Mouse (Mus musculus) neural tube, embryonic 14.5 days (tissue): ENCODE measurements around the gene Mta1. TPM values are rescaled to one million over a fixed set of nuclear protein-coding genes. Genes with fewer than 3 reads are reported as not detected.

ENCODE experiments used
- ATAC-seq: fragments of 200-750 bp; cut with Nextera tagmentation; 2 replicates; pipeline ENCODE4 v1.8.0; 2017; ENCODE audit warnings: low read depth, mild to moderate bottlenecking, moderate TSS enrichment, moderate library complexity
- H3K27ac ChIP-seq: fragments of 300-500 bp; sonication (generic); 2 replicates; pipeline ENCODE4 v1.5.1; 2014; ENCODE audit warnings: low read depth, mild to moderate bottlenecking, control low read depth, low read length, moderate library complexity, mixed read lengths
- H3K27me3 ChIP-seq: fragments of 300-500 bp; sonication (generic); 2 replicates; pipeline ENCODE4 v1.6.1; 2014; ENCODE audit warnings: low read length; ENCODE audit not compliant: control insufficient read depth, insufficient read depth
- H3K36me3 ChIP-seq: fragments of 300-500 bp; sonication (generic); 2 replicates; pipeline ENCODE4 v1.6.1; 2014; ENCODE audit warnings: low read length, mixed read lengths; ENCODE audit not compliant: control insufficient read depth, insufficient read depth
- H3K4me1 ChIP-seq: fragments of 300-500 bp; sonication (generic); 2 replicates; pipeline ENCODE4 v1.6.1; 2014; ENCODE audit warnings: low read length; ENCODE audit not compliant: control insufficient read depth, insufficient read depth
- H3K4me2 ChIP-seq: fragments of 300-500 bp; sonication (generic); 2 replicates; pipeline ENCODE4 v1.6.1; 2014; ENCODE audit warnings: mild to moderate bottlenecking, low read depth, low read length, control low read depth
- H3K4me3 ChIP-seq: fragments of 300-500 bp; sonication (generic); 2 replicates; pipeline ENCODE4 v1.5.1; 2014; ENCODE audit warnings: low read depth, low read length, control low read depth, mixed read lengths
- H3K9ac ChIP-seq: fragments of 300-500 bp; sonication (generic); replicated peaks from 2 replicates; pipeline ENCODE4 v1.6.1; 2014; ENCODE audit warnings: low read depth, mild to moderate bottlenecking, control low read depth, low read length, mixed read lengths
- H3K9me3 ChIP-seq: fragments of 300-500 bp; sonication (generic); 2 replicates; pipeline ENCODE4 v1.6.1; 2016; ENCODE audit warnings: low read length; ENCODE audit not compliant: control insufficient read depth
- WGBS: fragments of 180-500 bp; shearing (Covaris S2); extraction: QIAGEN DNeasy Blood & Tissue Kit; methylation state at CpG from one replicate; pipeline ENCODE4 v1.1.7; 2014; 5-methylcytosine and 5-hydroxymethylcytosine counted together
- microRNA-seq: library from miRNA; unstranded; fragments of <30 nt; microRNA quantifications from one replicate; pipeline ENCODE4, GENCODE M21; 2016
- polyA plus RNA-seq: library from polyadenylated mRNA; unstranded; fragments of >200 nt; fragmentation: Nextera tagmentation; extraction: Ambion mirVana; gene quantifications from 2 replicates; pipeline ENCODE4 v1.2.1, GENCODE M21; 2014

The Mta1 gene
- polyA plus RNA-seq, 1 experiment from 2014 or later, result 19.2 TPM

- Histone ChIP-seq H3K4me2 (no peak overlapping the region), H3K36me3 (no peaks in the 10 kb centered on the region), H3K9me3 (no peaks in the 10 kb centered on the region), H3K4me1 (no peaks in the 10 kb centered on the region), H3K27me3 (no peaks in the 10 kb centered on the region), H3K4me3 (no peak overlapping the region), H3K27ac (no peak overlapping the region), H3K9ac (no peak overlapping the region)
- WGBS, result 92% methylated on average over 18 of the region's 18 CpGs
- ATAC-seq, result no peak
Observed at GRCm38 (mm10) chr12:113176960-113177725, 79.1 kb downstream of the Mta1 start.

- no peaks in the 10 kb centered on the region for H3K36me3 ChIP-seq
- WGBS, result 72% methylated on average over 4 of the region's 4 CpGs
- no peak for ATAC-seq
- H3K9me3 ChIP-seq, result no peaks in the 10 kb centered on the region
- 0 out of 2 replicates have a peak, but pooled peaks cover 2% of the 10 kb centered on the region for H3K27me3 ChIP-seq
- H3K9ac ChIP-seq, result no peak overlapping the region
- no peak overlapping the region for H3K4me2 ChIP-seq
- H3K27ac ChIP-seq, result no peak overlapping the region
- H3K4me1 ChIP-seq, result no peaks in the 10 kb centered on the region; the same call in 1 of the 2 replicates
- no peak overlapping the region for H3K4me3 ChIP-seq
Observed at GRCm38 (mm10) chr12:113181020-113181419, 82.9 kb downstream of the Mta1 start.

- Histone ChIP-seq H3K4me1 (peaks cover 12% of the 10 kb centered on the region), H3K9me3 (no peaks in the 10 kb centered on the region), H3K36me3 (0 out of 2 replicates have a peak, but pooled peaks cover 3% of the 10 kb centered on the region), H3K27me3 (0 out of 2 replicates have a peak, but pooled peaks cover 2% of the 10 kb centered on the region), H3K4me2 (no peak overlapping the region), H3K9ac (no peak overlapping the region), H3K4me3 (no peak overlapping the region), H3K27ac (no peak overlapping the region)
- 65% methylated on average over 5 of the region's 5 CpGs for WGBS
- ATAC-seq, result no peak
Observed at GRCm38 (mm10) chr12:113184945-113185344, 86.9 kb downstream of the Mta1 start.

- Histone ChIP-seq H3K27ac (peak within 1 kb of the TSS; percentile 10; the same call in 1 of the 2 replicates), H3K9ac (peak within 1 kb of the TSS; percentile 82), H3K9me3 (no peaks in the 10 kb centered on the region), H3K4me1 (peaks cover 12% of the 10 kb centered on the region), H3K4me2 (peak within 1 kb of the TSS; percentile 90), H3K36me3 (0 out of 2 replicates have a peak, but pooled peaks cover 7% of the 10 kb centered on the region), H3K4me3 (peak within 1 kb of the TSS; percentile 72), H3K27me3 (0 out of 2 replicates have a peak, but pooled peaks cover 2% of the 10 kb centered on the region)
- 1% methylated on average over 59 of the region's 63 CpGs for WGBS
- peak; percentile 62 for ATAC-seq
Observed at GRCm38 (mm10) chr12:113185442-113186291, 87.6 kb downstream of the Mta1 start, which contains the start of gene Tmem121. Tmem121 (plus strand) TSS chr12:113185930.

- H3K4me3 ChIP-seq, result peak overlapping the region; percentile 72
- peak overlapping the region; percentile 82 for H3K9ac ChIP-seq
- peak overlapping the region; percentile 90 for H3K4me2 ChIP-seq
- H3K4me1 ChIP-seq, result peaks cover 12% of the 10 kb centered on the region
- H3K36me3 ChIP-seq, result 0 out of 2 replicates have a peak, but pooled peaks cover 11% of the 10 kb centered on the region
- no peaks in the 10 kb centered on the region for H3K9me3 ChIP-seq
- 30% methylated on average over 12 of the region's 12 CpGs for WGBS
- peak; percentile 3; the same call in 1 of the 2 replicates for ATAC-seq
- peak overlapping the region; percentile 10; the same call in 1 of the 2 replicates for H3K27ac ChIP-seq
- H3K27me3 ChIP-seq, result 0 out of 2 replicates have a peak, but pooled peaks cover 2% of the 10 kb centered on the region
Observed at GRCm38 (mm10) chr12:113186326-113187010, 88.4 kb downstream of the Mta1 start.

Small RNA genes within 50 kb of the gene (microRNA-seq; reads per million reads assigned to microRNA genes)
- gene Gm44471, result not detected

Other genes with a start within 250 kb of the Mta1 start
- 0.10 TPM in 1 of 2 replicates, not detected in the other for gene Gpr132, start 230.1 kb upstream of the Mta1 start, polyA plus RNA-seq
- 14.0 and 17.2 TPM in 2 replicates for gene Jag2, start 168.5 kb upstream of the Mta1 start, polyA plus RNA-seq
- gene Nudt14, start 156.2 kb upstream of the Mta1 start, polyA plus RNA-seq, result 57.1 and 64.1 TPM in 2 replicates
- gene Btbd6, start 121.8 kb upstream of the Mta1 start, polyA plus RNA-seq, result 48.1 and 55.5 TPM in 2 replicates
- 52.1 and 53.8 TPM in 2 replicates for gene Brf1, start 97.6 kb upstream of the Mta1 start, polyA plus RNA-seq
- gene Pacs2, start 83.8 kb upstream of the Mta1 start, polyA plus RNA-seq, result 23.0 and 29.4 TPM in 2 replicates
- 0.21 and 0.36 TPM in 2 replicates for gene Tex22, start 23.8 kb upstream of the Mta1 start, polyA plus RNA-seq
- 239 and 300 TPM in 2 replicates for gene Crip2, start 42.0 kb downstream of the Mta1 start, polyA plus RNA-seq
- 11.7 and 46.0 TPM in 2 replicates for gene Crip1, start 48.0 kb downstream of the Mta1 start, polyA plus RNA-seq
- 12.7 and 17.5 TPM in 2 replicates for gene Tedc1, start 58.1 kb downstream of the Mta1 start, polyA plus RNA-seq
- 24.9 and 29.4 TPM in 2 replicates for gene Tmem121, start 87.7 kb downstream of the Mta1 start, polyA plus RNA-seq